Mouse (Mus musculus) ovary, postnatal 36 days (tissue): ENCODE measurements around the gene Tubb2a.

ENCODE experiments used
- DNase-seq: peaks from one replicate; pipeline ENCODE4 v3.0.0; 2022; ENCODE audit warnings: low spot score, mixed read lengths

Tubb2a gene

GRCm38 (mm10) chr13:34077492-34078271, at the start of gene Tubb2a:
Gene Tubb2a, minus strand, starts transcription at chr13:34078007.
- peak; percentile 93 for DNase-seq

- no peak for DNase-seq
These were observed 47.9 kb upstream of the Tubb2a start for GRCm38 (mm10) chr13:34125711-34126110.

- no peak for DNase-seq
These were observed 42.7 kb upstream of the Tubb2a start for GRCm38 (mm10) chr13:34120536-34120935.

GRCm38 (mm10) chr13:34119406-34119805, 41.6 kb upstream of the Tubb2a start:
- no peak for DNase-seq

- DNase-seq: no peak
These were observed 41.0 kb upstream of the Tubb2a start for GRCm38 (mm10) chr13:34118816-34119215.

- DNase-seq: no peak
These were observed 38.7 kb upstream of the Tubb2a start for GRCm38 (mm10) chr13:34116508-34116907.

GRCm38 (mm10) chr13:34114654-34115053, 36.8 kb upstream of the Tubb2a start:
- no peak for DNase-seq

- no peak for DNase-seq
These were observed 35.3 kb upstream of the Tubb2a start for GRCm38 (mm10) chr13:34113086-34113485.

GRCm38 (mm10) chr13:34112369-34113081, 34.7 kb upstream of the Tubb2a start:
- DNase-seq: no peak

- no peak for DNase-seq
These were observed 34.1 kb upstream of the Tubb2a start for GRCm38 (mm10) chr13:34111878-34112277.

- DNase-seq: no peak
These were observed 33.2 kb upstream of the Tubb2a start for GRCm38 (mm10) chr13:34111019-34111418.

- DNase-seq: no peak
These were observed 31.9 kb upstream of the Tubb2a start for GRCm38 (mm10) chr13:34109677-34110058.

- DNase-seq: no peak
These were observed 31.3 kb upstream of the Tubb2a start for GRCm38 (mm10) chr13:34109035-34109676.

- DNase-seq: no peak
These were observed 29.2 kb upstream of the Tubb2a start for GRCm38 (mm10) chr13:34106999-34107398.

GRCm38 (mm10) chr13:34106256-34106655, 28.4 kb upstream of the Tubb2a start:
- no peak for DNase-seq

- no peak for DNase-seq
These were observed 27.6 kb upstream of the Tubb2a start for GRCm38 (mm10) chr13:34105364-34105763.

GRCm38 (mm10) chr13:34101908-34102307, 24.1 kb upstream of the Tubb2a start:
- no peak for DNase-seq

- no peak for DNase-seq
These were observed 23.4 kb upstream of the Tubb2a start for GRCm38 (mm10) chr13:34101247-34101646.

- DNase-seq: no peak
These were observed 22.9 kb upstream of the Tubb2a start for GRCm38 (mm10) chr13:34100733-34101132.

GRCm38 (mm10) chr13:34097086-34097485, 19.3 kb upstream of the Tubb2a start:
- no peak for DNase-seq

- DNase-seq: no peak
These were observed 18.6 kb upstream of the Tubb2a start for GRCm38 (mm10) chr13:34096455-34096854.

GRCm38 (mm10) chr13:34095542-34096435, 18.0 kb upstream of the Tubb2a start:
- DNase-seq: no peak
